Mouse (Mus musculus): ENCODE results near the gene Creb3.

- peak; percentile 28 for TF ChIP-seq CTCF (IDR thresholded peaks at IDR 0.05; ENCODE audit: low read depth)
- no peak for TF ChIP-seq EP300 (optimal IDR thresholded peaks at IDR 0.05)
These were observed at the start of gene Creb3, which contains the start of gene Tln1 for GRCm38 (mm10) chr4:43561997-43562768.

Data from stomach, postnatal 0 days (tissue).